Mouse (Mus musculus) small intestine, adult 2 months (tissue): ENCODE data around the gene Pgs1. TPM values are rescaled to one million over a fixed set of nuclear protein-coding genes. Genes with fewer than 3 reads are reported as not detected.
A peak's percentile ranks its signal among the peaks of the same experiment; 100 is the strongest.

Source experiments
- H3K27ac ChIP-seq: fragments of 200-500 bp; 2 replicates; pipeline ENCODE4 v1.5.1; 2012; ENCODE audit warnings: low read depth, low read length, control low read depth, inconsistent platforms; ENCODE audit not compliant: insufficient read depth
- H3K27me3 ChIP-seq: fragments of 200-500 bp; 2 replicates; pipeline ENCODE4 v1.6.1; 2012; ENCODE audit warnings: mild to moderate bottlenecking, moderate library complexity, low read length, inconsistent platforms; ENCODE audit not compliant: control insufficient read depth, insufficient read depth
- H3K36me3 ChIP-seq: fragments of 200-500 bp; 2 replicates; pipeline ENCODE4 v1.6.1; 2012; ENCODE audit warnings: mild to moderate bottlenecking, low read length, control low read depth, inconsistent platforms; ENCODE audit not compliant: control insufficient read depth, insufficient read depth
- H3K4me1 ChIP-seq: fragments of 200-500 bp; 2 replicates; pipeline ENCODE4 v1.6.1; 2012; ENCODE audit warnings: low read length, inconsistent platforms, mixed read lengths; ENCODE audit not compliant: control insufficient read depth, insufficient read depth, insufficient read length
- H3K4me3 ChIP-seq: fragments of 200-500 bp; 2 replicates; pipeline ENCODE4 v1.5.1; 2012; ENCODE audit warnings: low read depth, mild to moderate bottlenecking, control low read depth, inconsistent platforms, low read length, moderate library complexity
- CTCF ChIP-seq: fragments of 200-500 bp; IDR thresholded peaks from 2 replicates; pipeline ENCODE4 v1.5.1; 2012; ENCODE audit warnings: low read depth, mild to moderate bottlenecking, control low read depth, inconsistent platforms, low read length, moderate library complexity, mixed read lengths; ENCODE audit not compliant: insufficient replicate concordance, insufficient read length; ENCODE audit errors: extremely low read depth
- POLR2A ChIP-seq: fragments of 200-500 bp; IDR thresholded peaks from 2 replicates; pipeline ENCODE4 v1.6.1; 2012; ENCODE audit warnings: low read depth, mild to moderate bottlenecking, control low read depth, inconsistent platforms, low read length, moderate library complexity
- WGBS: fragments of 180-500 bp; shearing (Covaris S2); methylation state at CpG from one replicate; pipeline ENCODE4 v1.1.7; 2018; 5-methylcytosine and 5-hydroxymethylcytosine counted together
- polyA plus RNA-seq: library from polyadenylated mRNA; depleted of rRNA; stranded (reverse); fragments of >200 nt; gene quantifications from 2 replicates; pipeline ENCODE4 v1.2.3, GENCODE M21; 2012

The Pgs1 gene
- polyA plus RNA-seq, 1 experiment, result 35.0 TPM

- H3K27ac ChIP-seq, result no peak overlapping the region
- peaks cover 21% of the 10 kb centered on the region for H3K4me1 ChIP-seq
- no peaks in the 10 kb centered on the region for H3K36me3 ChIP-seq
- H3K4me3 ChIP-seq, result no peak overlapping the region
- H3K27me3 ChIP-seq, result no peaks in the 10 kb centered on the region
- WGBS, result 57% methylated on average over 13 of the region's 13 CpGs
- TF ChIP-seq POLR2A (no peak), CTCF (no peak)
Observed at GRCm38 (mm10) chr11:117955621-117956020, 30.5 kb upstream of the Pgs1 start.

- TF ChIP-seq POLR2A, result no peak
- TF ChIP-seq CTCF, result no peak
- Histone ChIP-seq H3K27me3 (no peaks in the 10 kb centered on the region), H3K27ac (no peak overlapping the region), H3K4me1 (peaks cover 20% of the 10 kb centered on the region), H3K36me3 (no peaks in the 10 kb centered on the region), H3K4me3 (no peak overlapping the region)
- 42% methylated on average over 7 of the region's 7 CpGs for WGBS
Observed at GRCm38 (mm10) chr11:117958197-117958596, 27.9 kb upstream of the Pgs1 start.

- Histone ChIP-seq H3K36me3 (no peaks in the 10 kb centered on the region), H3K27me3 (no peaks in the 10 kb centered on the region), H3K4me1 (peaks cover 24% of the 10 kb centered on the region), H3K4me3 (no peak overlapping the region), H3K27ac (no peak overlapping the region)
- TF ChIP-seq POLR2A, result no peak
- TF ChIP-seq CTCF, result no peak
- WGBS, result 83% methylated on average over 4 of the region's 4 CpGs
Observed at GRCm38 (mm10) chr11:117959166-117959565, 26.9 kb upstream of the Pgs1 start.

- H3K36me3 ChIP-seq, result no peaks in the 10 kb centered on the region
- no peak overlapping the region for H3K4me3 ChIP-seq
- no peak for TF ChIP-seq POLR2A
- TF ChIP-seq CTCF, result no peak
- no peaks in the 10 kb centered on the region for H3K27me3 ChIP-seq
- WGBS, result 29% methylated on average over 17 of the region's 17 CpGs
- H3K4me1 ChIP-seq, result peaks cover 25% of the 10 kb centered on the region
- H3K27ac ChIP-seq, result peak overlapping the region; percentile 8
Observed at GRCm38 (mm10) chr11:117959741-117960381, 26.2 kb upstream of the Pgs1 start.

GRCm38 (mm10) chr11:117960601-117961000, 25.5 kb upstream of the Pgs1 start:
- no peaks in the 10 kb centered on the region; the same call in 1 of the 2 replicates for H3K36me3 ChIP-seq
- no peak overlapping the region for H3K4me3 ChIP-seq
- H3K27ac ChIP-seq, result no peak overlapping the region
- H3K27me3 ChIP-seq, result no peaks in the 10 kb centered on the region
- no peak for TF ChIP-seq POLR2A
- no peak for TF ChIP-seq CTCF
- H3K4me1 ChIP-seq, result peaks cover 27% of the 10 kb centered on the region

GRCm38 (mm10) chr11:117962228-117963067, 23.6 kb upstream of the Pgs1 start:
- Histone ChIP-seq H3K4me3 (no peak overlapping the region), H3K27me3 (no peaks in the 10 kb centered on the region), H3K36me3 (peaks cover 17% of the 10 kb centered on the region), H3K4me1 (peaks cover 40% of the 10 kb centered on the region), H3K27ac (peak overlapping the region; percentile 67)
- WGBS, result 72% methylated on average over 10 of the region's 10 CpGs
- no peak for TF ChIP-seq CTCF
- no peak for TF ChIP-seq POLR2A

- peak overlapping the region; percentile 55 for H3K4me3 ChIP-seq
- peaks cover 23% of the 10 kb centered on the region for H3K36me3 ChIP-seq
- H3K27ac ChIP-seq, result peak overlapping the region; percentile 70
- H3K27me3 ChIP-seq, result no peaks in the 10 kb centered on the region
- H3K4me1 ChIP-seq, result peaks cover 43% of the 10 kb centered on the region
- no peak for TF ChIP-seq CTCF
- peak; percentile 64; the same call in 1 of the 2 replicates for TF ChIP-seq POLR2A
- 4% methylated on average over 38 of the region's 40 CpGs for WGBS
Observed at GRCm38 (mm10) chr11:117963091-117963793, 22.9 kb upstream of the Pgs1 start.
